Mouse (Mus musculus): ENCODE data around the gene Fam20b.

Gene Fam20b

GRCm38 (mm10) chr1:156730802-156731201, 11.9 kb upstream of the Fam20b start:
- DNase-seq (ENCODE audit: low spot score in 2 of 2), result no peak

- DNase-seq (ENCODE audit: low spot score in 2 of 2), result no peak
Observed at GRCm38 (mm10) chr1:156727234-156728108, 8.6 kb upstream of the Fam20b start.

- DNase-seq (ENCODE audit: low spot score in 2 of 2), result no peak
Observed at GRCm38 (mm10) chr1:156722089-156722488, 3.2 kb upstream of the Fam20b start.

GRCm38 (mm10) chr1:156720046-156720445, 1.2 kb upstream of the Fam20b start:
- DNase-seq (ENCODE audit: low spot score in 2 of 2), result no peak

GRCm38 (mm10) chr1:156718286-156718949, 468 bp downstream of the Fam20b start:
- peak; percentile 43 to 56 for DNase-seq (ENCODE audit: low spot score in 2 of 2)

- peak in 1 of 2 experiments; percentile 25 for DNase-seq (ENCODE audit: low spot score in 2 of 2)
Observed at GRCm38 (mm10) chr1:156717751-156718285, 1.1 kb downstream of the Fam20b start.

- DNase-seq (ENCODE audit: low spot score in 2 of 2), result no peak
Observed at GRCm38 (mm10) chr1:156716681-156717080, 2.2 kb downstream of the Fam20b start.

GRCm38 (mm10) chr1:156710472-156711098, 8.3 kb downstream of the Fam20b start:
- DNase-seq (ENCODE audit: low spot score in 2 of 2), result peak in 1 of 2 experiments; percentile 16

- DNase-seq (ENCODE audit: low spot score in 2 of 2), result no peak
Observed at GRCm38 (mm10) chr1:156708672-156709071, 10.2 kb downstream of the Fam20b start.

- DNase-seq (ENCODE audit: low spot score in 2 of 2), result no peak
Observed at GRCm38 (mm10) chr1:156705696-156706285, 13.1 kb downstream of the Fam20b start.

GRCm38 (mm10) chr1:156703444-156703843, 15.4 kb downstream of the Fam20b start:
- DNase-seq (ENCODE audit: low spot score in 2 of 2), result no peak

GRCm38 (mm10) chr1:156702151-156702550, 16.7 kb downstream of the Fam20b start:
- DNase-seq (ENCODE audit: low spot score in 2 of 2), result no peak

GRCm38 (mm10) chr1:156686025-156686661, 32.7 kb downstream of the Fam20b start:
- no peak for DNase-seq (ENCODE audit: low spot score in 2 of 2)

GRCm38 (mm10) chr1:156679599-156679998, 39.3 kb downstream of the Fam20b start:
- DNase-seq (ENCODE audit: low spot score in 2 of 2), result no peak

GRCm38 (mm10) chr1:156677230-156677629, 41.7 kb downstream of the Fam20b start:
- DNase-seq (ENCODE audit: low spot score in 2 of 2), result no peak

- no peak for DNase-seq (ENCODE audit: low spot score in 2 of 2)
Observed at GRCm38 (mm10) chr1:156676596-156676995, 42.3 kb downstream of the Fam20b start.

- DNase-seq (ENCODE audit: low spot score in 2 of 2), result peak in 1 of 2 experiments; percentile 61
Observed at GRCm38 (mm10) chr1:156676171-156676570, 42.7 kb downstream of the Fam20b start.

- DNase-seq (ENCODE audit: low spot score in 2 of 2), result peak; percentile 67 to 85
Observed at GRCm38 (mm10) chr1:156674195-156675000, 44.5 kb downstream of the Fam20b start, which contains the start of gene Tor3a. Gene Tor3a, minus strand, starts transcription at chr1:156674356.

- no peak for DNase-seq (ENCODE audit: low spot score in 2 of 2)
Observed at GRCm38 (mm10) chr1:156673476-156674194, 45.3 kb downstream of the Fam20b start.

All from urinary bladder, postnatal 36 days (tissue).